Mouse (Mus musculus): ENCODE results near the gene Zscan10. TPM values are rescaled to one million over a fixed set of nuclear protein-coding genes. Genes with fewer than 3 reads are reported as not detected.
A peak's percentile ranks its signal among the peaks of the same experiment; 100 is the strongest.

Zscan10 gene
- polyA plus RNA-seq, 1 experiment, result 0.09 TPM

DNA sequence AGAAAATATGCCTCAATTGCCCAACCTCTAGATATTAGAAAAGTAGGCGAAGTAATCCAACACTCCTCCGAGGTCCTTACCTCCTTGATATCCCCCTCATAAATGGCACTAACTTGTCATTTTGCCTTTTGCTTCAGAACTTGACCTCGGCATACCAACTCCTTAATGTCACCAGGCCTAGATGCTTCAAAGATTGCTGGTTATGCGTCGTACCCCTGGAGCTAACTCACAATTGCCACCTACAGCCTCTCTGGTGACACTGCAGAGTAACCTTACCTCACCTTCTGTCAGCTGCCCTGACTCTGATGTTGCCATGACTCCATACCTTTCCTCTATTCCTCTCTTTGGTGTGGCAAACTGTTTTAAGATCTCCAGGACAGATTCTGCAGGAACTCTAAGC, 33.9 kb upstream of the Zscan10 start:
- TF ChIP-seq CEBPB (IDR thresholded peaks at IDR 0.05; ENCODE audit: low read depth), result no peak
- TF ChIP-seq MYOG (IDR thresholded peaks at IDR 0.05; ENCODE audit: control insufficient read depth, extremely low read depth, insufficient read length), result no peak
- TF ChIP-seq USF1 (IDR thresholded peaks at IDR 0.05; ENCODE audit: low read depth), result no peak
- no peak for TF ChIP-seq CTCF (IDR thresholded peaks at IDR 0.05; ENCODE audit: control insufficient read depth, insufficient read depth, insufficient read length)
- TF ChIP-seq MYOD1 (IDR thresholded peaks at IDR 0.05; ENCODE audit: control insufficient read depth, insufficient read length, low read depth), result no peak
- no peak for TF ChIP-seq FOSL1 (IDR thresholded peaks at IDR 0.05; ENCODE audit: insufficient read depth, low read length, poor library complexity, severe bottlenecking)
- no peak for TF ChIP-seq MAX (IDR thresholded peaks at IDR 0.05)
- Histone ChIP-seq H3K4me3 (ENCODE audit: insufficient read depth, poor library complexity, severe bottlenecking) (no peak overlapping the region), H3K79me3 (ENCODE audit: low read depth) (peaks cover 9% of the 10 kb centered on the region), H3K27me3 (ENCODE audit: control insufficient read depth, insufficient read depth, insufficient read length) (no peaks in the 10 kb centered on the region), H3K36me3 (ENCODE audit: control insufficient read depth, insufficient read depth) (peaks cover 6% of the 10 kb centered on the region), H3K79me2 (ENCODE audit: control insufficient read depth, insufficient read depth) (peaks cover 36% of the 10 kb centered on the region), H3ac (ENCODE audit: control insufficient read depth, insufficient read length, low read depth) (no peak overlapping the region)

DNA sequence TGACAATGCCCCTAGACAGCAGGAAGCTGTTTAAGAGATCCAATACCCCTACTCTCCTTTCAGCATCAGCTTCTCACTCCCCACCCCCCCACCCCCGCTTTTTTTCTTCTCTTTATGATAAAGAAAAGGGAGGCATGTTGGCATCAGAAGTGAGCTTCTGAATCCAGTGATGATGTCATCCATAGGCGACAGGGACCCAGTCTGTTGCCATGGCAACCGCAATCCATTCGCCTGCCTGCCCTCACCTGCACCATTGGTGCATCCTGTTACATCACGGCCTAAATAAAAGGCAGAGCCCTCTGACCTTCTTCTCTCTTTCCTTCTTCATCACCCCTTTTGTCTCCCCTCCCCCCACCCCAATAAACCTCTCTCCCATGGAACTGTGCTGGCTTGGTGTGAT, 32.3 kb upstream of the Zscan10 start:
- H3K4me3 ChIP-seq (ENCODE audit: insufficient read depth, poor library complexity, severe bottlenecking), result no peak overlapping the region
- peaks cover 20% of the 10 kb centered on the region for H3K79me2 ChIP-seq (ENCODE audit: control insufficient read depth, insufficient read depth)
- peaks cover 3% of the 10 kb centered on the region for H3K79me3 ChIP-seq (ENCODE audit: low read depth)
- H3K27me3 ChIP-seq (ENCODE audit: control insufficient read depth, insufficient read depth, insufficient read length), result no peaks in the 10 kb centered on the region
- H3K36me3 ChIP-seq (ENCODE audit: control insufficient read depth, insufficient read depth), result no peaks in the 10 kb centered on the region
- H3ac ChIP-seq (ENCODE audit: control insufficient read depth, insufficient read length, low read depth), result no peak overlapping the region
- TF ChIP-seq MYOG (IDR thresholded peaks at IDR 0.05; ENCODE audit: control insufficient read depth, extremely low read depth, insufficient read length) (no peak), CEBPB (IDR thresholded peaks at IDR 0.05; ENCODE audit: low read depth) (no peak), CTCF (IDR thresholded peaks at IDR 0.05; ENCODE audit: control insufficient read depth, insufficient read depth, insufficient read length) (no peak), MYOD1 (IDR thresholded peaks at IDR 0.05; ENCODE audit: control insufficient read depth, insufficient read length, low read depth) (no peak)

DNA sequence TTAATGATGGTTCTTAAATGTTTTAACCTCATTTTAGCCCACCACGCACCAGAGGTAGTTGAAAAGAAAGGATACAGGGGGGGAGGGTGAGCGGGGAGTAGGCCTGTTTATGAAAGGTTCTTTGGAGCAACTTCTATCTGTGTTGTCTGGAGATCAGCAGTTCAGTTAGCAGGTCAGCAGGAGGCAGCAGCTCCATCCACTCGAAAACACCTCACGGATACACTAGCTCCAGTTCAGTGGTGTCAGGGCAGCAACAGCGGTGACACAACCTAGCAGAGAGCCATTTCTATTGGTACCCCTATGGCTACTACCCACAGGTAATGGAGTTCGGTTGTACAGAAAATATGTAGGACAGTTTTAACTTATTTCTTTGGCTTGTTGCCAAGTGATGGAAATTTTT, 30.6 kb upstream of the Zscan10 start:
- Histone ChIP-seq H3K79me3 (ENCODE audit: low read depth) (no peaks in the 10 kb centered on the region), H3K27me3 (ENCODE audit: control insufficient read depth, insufficient read depth, insufficient read length) (no peaks in the 10 kb centered on the region), H3ac (ENCODE audit: control insufficient read depth, insufficient read length, low read depth) (no peak overlapping the region), H3K4me3 (ENCODE audit: insufficient read depth, poor library complexity, severe bottlenecking) (no peak overlapping the region), H3K79me2 (ENCODE audit: control insufficient read depth, insufficient read depth) (peaks cover 7% of the 10 kb centered on the region), H3K36me3 (ENCODE audit: control insufficient read depth, insufficient read depth) (no peaks in the 10 kb centered on the region)
- no peak for TF ChIP-seq USF1 (IDR thresholded peaks at IDR 0.05; ENCODE audit: low read depth)
- TF ChIP-seq CTCF (IDR thresholded peaks at IDR 0.05; ENCODE audit: control insufficient read depth, insufficient read depth, insufficient read length), result peak; percentile 51

DNA sequence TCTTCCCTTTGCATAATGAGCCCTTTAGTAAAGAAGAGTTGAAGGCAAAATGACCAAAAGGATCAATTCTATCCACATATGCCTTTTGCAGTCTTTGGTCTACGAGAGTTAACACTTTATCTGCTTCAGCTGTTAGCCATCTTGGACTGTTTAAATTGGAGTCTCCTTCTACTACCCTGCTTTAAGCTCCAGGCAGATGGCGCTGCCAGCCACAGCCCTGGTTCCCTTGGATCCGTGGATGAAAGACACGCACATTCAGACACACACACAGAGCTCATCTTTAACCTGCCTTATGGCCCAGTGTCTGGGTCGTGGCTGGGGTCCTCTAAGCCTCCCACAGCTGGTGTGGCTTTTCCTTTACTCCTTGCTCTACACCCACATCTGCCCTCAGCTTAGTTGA, 29.6 kb upstream of the Zscan10 start:
- Histone ChIP-seq H3K79me2 (ENCODE audit: control insufficient read depth, insufficient read depth) (no peaks in the 10 kb centered on the region), H3K36me3 (ENCODE audit: control insufficient read depth, insufficient read depth) (no peaks in the 10 kb centered on the region), H3ac (ENCODE audit: control insufficient read depth, insufficient read length, low read depth) (no peak overlapping the region), H3K4me3 (ENCODE audit: insufficient read depth, poor library complexity, severe bottlenecking) (no peak overlapping the region), H3K27me3 (ENCODE audit: control insufficient read depth, insufficient read depth, insufficient read length) (no peaks in the 10 kb centered on the region), H3K79me3 (ENCODE audit: low read depth) (no peaks in the 10 kb centered on the region)
- no peak for TF ChIP-seq MYOD1 (IDR thresholded peaks at IDR 0.05; ENCODE audit: control insufficient read depth, insufficient read length, low read depth)
- peak; percentile 11 for TF ChIP-seq CTCF (IDR thresholded peaks at IDR 0.05; ENCODE audit: control insufficient read depth, insufficient read depth, insufficient read length)

DNA sequence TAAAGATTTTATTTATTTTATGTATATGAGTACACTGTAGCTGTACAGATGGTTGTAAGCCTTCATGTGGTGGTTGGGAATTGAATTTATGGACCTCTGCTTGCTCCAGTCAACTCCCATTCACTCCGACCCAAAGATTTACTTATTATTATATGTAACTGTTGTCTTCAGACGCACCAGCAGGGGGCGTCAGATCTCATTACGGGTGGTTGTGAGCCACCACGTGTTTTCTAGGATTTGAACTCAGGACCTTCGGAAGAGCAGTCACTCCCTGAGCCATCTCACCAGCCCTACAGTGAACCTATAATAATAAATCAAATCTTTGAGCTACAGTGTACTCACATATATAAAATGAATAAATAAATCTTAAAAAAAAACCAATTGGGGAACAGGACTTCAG, 28.6 kb upstream of the Zscan10 start:
- no peaks in the 10 kb centered on the region for H3K79me3 ChIP-seq (ENCODE audit: low read depth)
- H3K79me2 ChIP-seq (ENCODE audit: control insufficient read depth, insufficient read depth), result no peaks in the 10 kb centered on the region
- no peak overlapping the region for H3K4me3 ChIP-seq (ENCODE audit: insufficient read depth, poor library complexity, severe bottlenecking)
- no peaks in the 10 kb centered on the region for H3K36me3 ChIP-seq (ENCODE audit: control insufficient read depth, insufficient read depth)
- no peak for TF ChIP-seq MAX (IDR thresholded peaks at IDR 0.05)
- no peak for TF ChIP-seq CEBPB (IDR thresholded peaks at IDR 0.05; ENCODE audit: low read depth)
- no peak for TF ChIP-seq MYOG (IDR thresholded peaks at IDR 0.05; ENCODE audit: control insufficient read depth, extremely low read depth, insufficient read length)
- no peak for TF ChIP-seq CTCF (IDR thresholded peaks at IDR 0.05; ENCODE audit: control insufficient read depth, insufficient read depth, insufficient read length)
- no peak for TF ChIP-seq FOSL1 (IDR thresholded peaks at IDR 0.05; ENCODE audit: insufficient read depth, low read length, poor library complexity, severe bottlenecking)
- no peak for TF ChIP-seq USF1 (IDR thresholded peaks at IDR 0.05; ENCODE audit: low read depth)
- no peak for TF ChIP-seq MYOD1 (IDR thresholded peaks at IDR 0.05; ENCODE audit: control insufficient read depth, insufficient read length, low read depth)
- no peaks in the 10 kb centered on the region for H3K27me3 ChIP-seq (ENCODE audit: control insufficient read depth, insufficient read depth, insufficient read length)
- H3ac ChIP-seq (ENCODE audit: control insufficient read depth, insufficient read length, low read depth), result no peak overlapping the region

DNA sequence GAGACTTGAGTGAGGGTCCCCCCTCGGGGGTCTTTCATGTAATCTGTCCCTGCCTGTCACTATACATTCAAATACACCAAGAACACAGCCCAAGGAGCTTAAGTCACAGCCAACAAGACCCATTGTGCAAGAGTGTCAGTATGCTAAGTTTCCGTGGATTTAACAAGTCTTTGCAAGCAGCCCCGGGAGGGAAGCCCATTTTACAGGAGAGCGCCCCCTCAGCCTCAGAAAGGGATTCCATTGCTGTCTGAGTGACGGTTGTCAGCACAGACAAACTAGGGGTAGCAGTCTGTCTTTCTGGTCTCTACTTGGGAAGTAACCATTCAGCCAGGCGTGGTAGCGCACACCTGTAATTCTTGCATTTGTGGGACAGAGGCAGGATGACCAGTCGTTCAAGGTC, 26.5 kb upstream of the Zscan10 start:
- TF ChIP-seq MAX (IDR thresholded peaks at IDR 0.05) (no peak), MYOD1 (IDR thresholded peaks at IDR 0.05; ENCODE audit: control insufficient read depth, insufficient read length, low read depth) (no peak), CTCF (IDR thresholded peaks at IDR 0.05; ENCODE audit: control insufficient read depth, insufficient read depth, insufficient read length) (no peak), CEBPB (IDR thresholded peaks at IDR 0.05; ENCODE audit: low read depth) (no peak), FOSL1 (IDR thresholded peaks at IDR 0.05; ENCODE audit: insufficient read depth, low read length, poor library complexity, severe bottlenecking) (no peak), USF1 (IDR thresholded peaks at IDR 0.05; ENCODE audit: low read depth) (no peak), MYOG (IDR thresholded peaks at IDR 0.05; ENCODE audit: control insufficient read depth, extremely low read depth, insufficient read length) (no peak)
- Histone ChIP-seq H3K27me3 (ENCODE audit: control insufficient read depth, insufficient read depth, insufficient read length) (no peaks in the 10 kb centered on the region), H3ac (ENCODE audit: control insufficient read depth, insufficient read length, low read depth) (no peak overlapping the region), H3K36me3 (ENCODE audit: control insufficient read depth, insufficient read depth) (no peaks in the 10 kb centered on the region), H3K79me2 (ENCODE audit: control insufficient read depth, insufficient read depth) (no peaks in the 10 kb centered on the region), H3K79me3 (ENCODE audit: low read depth) (no peaks in the 10 kb centered on the region), H3K4me3 (ENCODE audit: insufficient read depth, poor library complexity, severe bottlenecking) (no peak overlapping the region)

Data from C2C12 (cell line).